Mouse (Mus musculus): ENCODE results near the gene Ccdc12. TPM values are rescaled to one million over a fixed set of nuclear protein-coding genes. Genes with fewer than 3 reads are reported as not detected.
A peak's percentile ranks its signal among the peaks of the same experiment; 100 is the strongest.

Ccdc12 gene
- polyA plus RNA-seq, 1 experiment from 2014 or later, result 106 TPM

DNA sequence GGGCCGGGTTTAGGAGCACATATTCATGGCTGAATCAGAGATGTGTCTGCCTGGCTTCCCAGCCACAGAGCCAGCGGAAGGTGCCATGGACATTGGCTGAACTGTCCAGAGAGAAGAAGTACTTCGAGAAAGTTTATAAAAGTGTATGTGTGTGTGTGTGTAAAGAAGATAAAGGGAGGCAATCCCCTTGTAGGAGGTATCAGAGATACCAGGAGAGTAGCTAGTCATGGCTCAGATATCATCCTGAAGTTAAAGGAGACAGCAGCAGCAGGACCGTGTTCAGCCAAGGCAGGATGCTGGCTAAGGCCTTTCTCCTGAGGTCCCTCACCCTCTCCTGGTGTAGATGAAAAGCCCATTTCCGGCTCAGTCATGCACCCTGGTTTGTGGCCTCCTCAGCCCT, 95.1 kb downstream of the Ccdc12 start:
- no peak for DNase-seq
- 90% methylated on average over 5 of the region's 5 CpGs for WGBS
- no peak overlapping the region for H3K4me2 ChIP-seq (ENCODE audit: low read length)
- H3K4me3 ChIP-seq (replicated peaks; ENCODE audit: low read depth, low read length), result no peak overlapping the region
- no peaks in the 10 kb centered on the region for H3K9me3 ChIP-seq (ENCODE audit: control insufficient read depth, low read length)
- no peaks in the 10 kb centered on the region for H3K27me3 ChIP-seq (ENCODE audit: control insufficient read depth, insufficient read depth, low read length)
- no peak overlapping the region for H3K9ac ChIP-seq (replicated peaks; ENCODE audit: low read length)
- no peak for ATAC-seq (ENCODE audit: low FRiP score, low TSS enrichment)
- H3K36me3 ChIP-seq (ENCODE audit: control insufficient read depth, insufficient read depth, low read length), result no peaks in the 10 kb centered on the region
- no peaks in the 10 kb centered on the region for H3K4me1 ChIP-seq (ENCODE audit: control insufficient read depth, insufficient read depth, low read length)
- H3K27ac ChIP-seq (replicated peaks; ENCODE audit: low read depth, low read length), result no peak overlapping the region

GRCm38 (mm10) chr9:110752917-110753435, 96.7 kb downstream of the Ccdc12 start:
- WGBS, result 66% methylated on average over 4 of the region's 4 CpGs
- no peaks in the 10 kb centered on the region for H3K9me3 ChIP-seq (ENCODE audit: control insufficient read depth, low read length)
- H3K4me1 ChIP-seq (ENCODE audit: control insufficient read depth, insufficient read depth, low read length), result no peaks in the 10 kb centered on the region
- H3K27ac ChIP-seq (replicated peaks; ENCODE audit: low read depth, low read length), result no peak overlapping the region
- DNase-seq (no peak), ATAC-seq (ENCODE audit: low FRiP score, low TSS enrichment) (no peak)
- no peak overlapping the region for H3K4me3 ChIP-seq (replicated peaks; ENCODE audit: low read depth, low read length)
- H3K27me3 ChIP-seq (ENCODE audit: control insufficient read depth, insufficient read depth, low read length), result no peaks in the 10 kb centered on the region
- no peak overlapping the region for H3K4me2 ChIP-seq (ENCODE audit: low read length)
- H3K9ac ChIP-seq (replicated peaks; ENCODE audit: low read length), result no peak overlapping the region
- no peaks in the 10 kb centered on the region for H3K36me3 ChIP-seq (ENCODE audit: control insufficient read depth, insufficient read depth, low read length)

DNA sequence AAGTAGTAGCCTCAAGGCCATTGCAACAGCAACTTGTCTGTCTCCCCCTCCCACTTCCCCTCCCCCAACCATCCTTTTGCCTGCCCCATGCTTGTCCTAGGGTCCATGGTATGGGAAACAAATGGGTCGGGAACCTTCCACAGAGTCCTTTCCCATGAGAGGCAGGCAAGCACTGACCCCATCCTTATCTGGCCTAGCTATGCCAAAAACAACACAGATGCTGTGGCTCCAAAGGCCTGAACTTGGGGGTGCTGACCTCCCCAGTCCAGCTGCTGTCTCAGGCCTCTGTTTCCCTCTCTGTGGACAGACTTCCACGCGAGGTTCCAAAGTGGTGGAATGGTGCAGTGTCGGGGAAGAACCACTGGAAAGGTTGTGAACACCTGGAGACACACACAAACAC, 97.5 kb downstream of the Ccdc12 start:
- Histone ChIP-seq H3K36me3 (ENCODE audit: control insufficient read depth, insufficient read depth, low read length) (no peaks in the 10 kb centered on the region), H3K27me3 (ENCODE audit: control insufficient read depth, insufficient read depth, low read length) (no peaks in the 10 kb centered on the region), H3K4me2 (ENCODE audit: low read length) (no peak overlapping the region), H3K9ac (replicated peaks; ENCODE audit: low read length) (no peak overlapping the region), H3K9me3 (ENCODE audit: control insufficient read depth, low read length) (no peaks in the 10 kb centered on the region), H3K27ac (replicated peaks; ENCODE audit: low read depth, low read length) (no peak overlapping the region), H3K4me1 (ENCODE audit: control insufficient read depth, insufficient read depth, low read length) (no peaks in the 10 kb centered on the region), H3K4me3 (replicated peaks; ENCODE audit: low read depth, low read length) (no peak overlapping the region)
- WGBS, result 85% methylated on average over 4 of the region's 4 CpGs
- ATAC-seq (ENCODE audit: low FRiP score, low TSS enrichment) (no peak), DNase-seq (no peak)

DNA sequence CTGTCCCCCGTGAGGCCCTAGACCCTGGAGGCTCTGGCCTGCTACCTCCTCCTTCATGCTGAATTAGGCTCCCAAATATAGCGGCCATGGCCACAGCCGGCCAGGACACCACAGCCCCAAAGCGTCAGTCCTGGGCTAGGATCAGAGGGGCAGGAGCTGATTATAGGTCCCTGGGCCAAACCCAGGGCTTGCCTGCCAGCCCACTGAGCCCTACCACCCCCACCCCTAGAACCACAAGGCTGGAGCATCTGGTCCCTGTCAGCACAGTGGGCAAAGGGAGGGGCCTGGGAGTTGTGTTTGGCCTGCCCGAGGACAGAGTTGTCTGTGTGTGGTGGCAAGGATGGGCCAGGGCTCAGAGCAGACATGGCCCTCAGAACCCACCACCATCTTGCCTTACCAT, 101.5 kb downstream of the Ccdc12 start:
- DNase-seq (no peak), ATAC-seq (ENCODE audit: low FRiP score, low TSS enrichment) (no peak)
- Histone ChIP-seq H3K4me1 (ENCODE audit: control insufficient read depth, insufficient read depth, low read length) (no peaks in the 10 kb centered on the region), H3K9ac (replicated peaks; ENCODE audit: low read length) (no peak overlapping the region), H3K27ac (replicated peaks; ENCODE audit: low read depth, low read length) (no peak overlapping the region), H3K27me3 (ENCODE audit: control insufficient read depth, insufficient read depth, low read length) (no peaks in the 10 kb centered on the region), H3K36me3 (ENCODE audit: control insufficient read depth, insufficient read depth, low read length) (no peaks in the 10 kb centered on the region), H3K4me2 (ENCODE audit: low read length) (no peak overlapping the region), H3K4me3 (replicated peaks; ENCODE audit: low read depth, low read length) (no peak overlapping the region), H3K9me3 (ENCODE audit: control insufficient read depth, low read length) (no peaks in the 10 kb centered on the region)
- WGBS, result 84% methylated on average over 5 of the region's 5 CpGs

DNA sequence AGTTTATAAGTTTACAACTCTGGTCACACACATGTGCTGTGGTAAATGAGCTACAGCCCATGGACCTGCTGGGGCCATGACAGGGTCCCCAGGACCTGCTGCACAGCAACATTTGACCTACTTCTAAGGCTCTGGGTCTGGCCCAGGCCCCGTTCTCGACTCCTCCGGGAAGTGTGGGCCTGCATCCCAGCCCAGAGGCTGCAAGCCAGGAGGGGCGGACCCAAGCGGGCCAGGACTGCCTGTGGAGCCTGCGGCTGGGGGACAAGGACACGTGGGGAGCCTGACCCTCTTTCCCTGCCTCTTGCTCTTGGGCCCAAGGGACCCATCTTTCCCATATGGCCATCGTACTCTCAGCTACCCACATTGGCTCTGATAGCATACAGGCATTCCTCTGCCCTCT, 102.3 kb downstream of the Ccdc12 start:
- Histone ChIP-seq H3K36me3 (ENCODE audit: control insufficient read depth, insufficient read depth, low read length) (no peaks in the 10 kb centered on the region), H3K4me1 (ENCODE audit: control insufficient read depth, insufficient read depth, low read length) (no peaks in the 10 kb centered on the region), H3K4me2 (ENCODE audit: low read length) (no peak overlapping the region), H3K9ac (replicated peaks; ENCODE audit: low read length) (no peak overlapping the region), H3K27me3 (ENCODE audit: control insufficient read depth, insufficient read depth, low read length) (no peaks in the 10 kb centered on the region), H3K9me3 (ENCODE audit: control insufficient read depth, low read length) (no peaks in the 10 kb centered on the region), H3K4me3 (replicated peaks; ENCODE audit: low read depth, low read length) (no peak overlapping the region), H3K27ac (replicated peaks; ENCODE audit: low read depth, low read length) (no peak overlapping the region)
- ATAC-seq (ENCODE audit: low FRiP score, low TSS enrichment), result no peak
- WGBS, result 73% methylated on average over 8 of the region's 8 CpGs
- no peak for DNase-seq

DNA sequence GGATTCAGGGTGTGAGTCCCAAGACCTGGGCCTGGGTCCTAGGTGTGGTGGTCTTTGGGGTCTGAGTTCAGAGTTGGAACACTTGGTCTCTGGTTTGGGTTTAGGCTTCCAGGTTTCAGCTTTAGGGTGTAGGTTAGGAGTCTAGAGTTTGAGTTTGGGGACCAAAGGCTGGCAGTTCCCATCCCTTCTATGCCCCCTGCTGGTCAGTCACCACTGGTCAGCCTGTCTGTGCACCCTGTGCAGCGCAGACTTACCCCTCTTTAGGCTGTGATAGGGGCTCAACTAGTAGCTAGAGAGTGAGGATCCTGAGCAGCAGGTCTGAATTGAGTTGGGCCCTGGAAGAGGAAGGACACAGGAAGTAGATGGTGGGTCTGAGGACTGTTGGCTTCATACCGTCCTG, 103.0 kb downstream of the Ccdc12 start:
- Histone ChIP-seq H3K9me3 (ENCODE audit: control insufficient read depth, low read length) (no peaks in the 10 kb centered on the region), H3K4me3 (replicated peaks; ENCODE audit: low read depth, low read length) (no peak overlapping the region), H3K9ac (replicated peaks; ENCODE audit: low read length) (no peak overlapping the region), H3K36me3 (ENCODE audit: control insufficient read depth, insufficient read depth, low read length) (no peaks in the 10 kb centered on the region), H3K27ac (replicated peaks; ENCODE audit: low read depth, low read length) (no peak overlapping the region), H3K4me1 (ENCODE audit: control insufficient read depth, insufficient read depth, low read length) (no peaks in the 10 kb centered on the region), H3K27me3 (ENCODE audit: control insufficient read depth, insufficient read depth, low read length) (no peaks in the 10 kb centered on the region), H3K4me2 (ENCODE audit: low read length) (no peak overlapping the region)
- 64% methylated on average over 2 of the region's 2 CpGs for WGBS
- DNase-seq (peak; percentile 57), ATAC-seq (ENCODE audit: low FRiP score, low TSS enrichment) (no peak)

DNA sequence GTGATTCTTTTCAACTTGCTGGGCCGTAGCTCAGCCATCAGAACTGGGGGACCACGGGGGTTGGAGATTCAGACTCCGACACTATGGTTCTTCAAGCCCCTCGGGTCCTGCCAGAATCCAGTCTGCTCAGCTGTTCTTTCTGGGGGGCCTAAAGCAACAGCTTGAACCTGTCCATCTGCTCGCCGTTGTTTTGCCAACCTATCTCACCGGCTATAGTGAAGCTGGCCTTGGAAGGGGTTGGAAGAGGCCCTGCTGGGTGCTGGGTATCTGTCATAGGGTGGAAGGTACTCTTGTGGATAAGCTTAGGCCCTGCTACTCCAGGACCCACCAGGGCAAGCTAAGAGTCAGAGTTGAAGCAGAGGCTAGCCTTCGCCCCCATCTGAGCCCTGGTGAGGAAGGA, 104.6 kb downstream of the Ccdc12 start:
- Histone ChIP-seq H3K4me2 (ENCODE audit: low read length) (no peak overlapping the region), H3K9me3 (ENCODE audit: control insufficient read depth, low read length) (no peaks in the 10 kb centered on the region), H3K4me1 (ENCODE audit: control insufficient read depth, insufficient read depth, low read length) (no peaks in the 10 kb centered on the region), H3K27ac (replicated peaks; ENCODE audit: low read depth, low read length) (no peak overlapping the region), H3K27me3 (ENCODE audit: control insufficient read depth, insufficient read depth, low read length) (no peaks in the 10 kb centered on the region), H3K36me3 (ENCODE audit: control insufficient read depth, insufficient read depth, low read length) (no peaks in the 10 kb centered on the region), H3K4me3 (replicated peaks; ENCODE audit: low read depth, low read length) (no peak overlapping the region), H3K9ac (replicated peaks; ENCODE audit: low read length) (no peak overlapping the region)
- DNase-seq (no peak), ATAC-seq (ENCODE audit: low FRiP score, low TSS enrichment) (no peak)
- WGBS, result 85% methylated on average over 8 of the region's 8 CpGs

Small RNA genes lying within 50 kb of the gene (microRNA-seq; reads per million reads assigned to microRNA genes)
- not detected for gene Mir8107

Other genes starting within 250 kb of the Ccdc12 start
- gene Ptpn23, start 248.3 kb upstream of the Ccdc12 start, polyA plus RNA-seq (2014; fragmentation: Nextera tagmentation; extraction: Ambion mirVana), result 22.1 and 22.4 TPM in 2 replicates
- gene Ngp, start 236.8 kb upstream of the Ccdc12 start, polyA plus RNA-seq (2014; fragmentation: Nextera tagmentation; extraction: Ambion mirVana), result 0.34 TPM in 1 of 2 replicates, not detected in the other
- gene Klhl18, start 179.8 kb upstream of the Ccdc12 start, polyA plus RNA-seq (2014; fragmentation: Nextera tagmentation; extraction: Ambion mirVana), result 18.7 and 20.4 TPM in 2 replicates
- gene Kif9, start 179.5 kb upstream of the Ccdc12 start, polyA plus RNA-seq (2014; fragmentation: Nextera tagmentation; extraction: Ambion mirVana), result 2.4 and 3.4 TPM in 2 replicates
- gene Setd2, start 123.9 kb upstream of the Ccdc12 start, polyA plus RNA-seq (2014; fragmentation: Nextera tagmentation; extraction: Ambion mirVana), result 49.8 and 58.1 TPM in 2 replicates
- gene Nradd, start 32.1 kb upstream of the Ccdc12 start, polyA plus RNA-seq (2014; fragmentation: Nextera tagmentation; extraction: Ambion mirVana), result 22.2 and 33.7 TPM in 2 replicates
- gene Nbeal2, start 2.3 kb upstream of the Ccdc12 start, polyA plus RNA-seq (2014; fragmentation: Nextera tagmentation; extraction: Ambion mirVana), result 3.6 and 5.3 TPM in 2 replicates
- 0.25 TPM in 1 of 2 replicates, not detected in the other for gene Myl3, start 85.4 kb downstream of the Ccdc12 start, polyA plus RNA-seq (2014; fragmentation: Nextera tagmentation; extraction: Ambion mirVana)
- gene Pth1r, start 90.6 kb downstream of the Ccdc12 start, polyA plus RNA-seq (2014; fragmentation: Nextera tagmentation; extraction: Ambion mirVana), result 5.8 and 9.3 TPM in 2 replicates
- gene Prss42, start 141.7 kb downstream of the Ccdc12 start, polyA plus RNA-seq (2014; fragmentation: Nextera tagmentation; extraction: Ambion mirVana), result not detected in 2 replicates
- gene Prss44, start 157.5 kb downstream of the Ccdc12 start, polyA plus RNA-seq (2014; fragmentation: Nextera tagmentation; extraction: Ambion mirVana), result not detected in 2 replicates
- gene Prss43, start 170.2 kb downstream of the Ccdc12 start, polyA plus RNA-seq (2014; fragmentation: Nextera tagmentation; extraction: Ambion mirVana), result not detected in 2 replicates
- not detected in 2 replicates for gene Prss45, start 178.1 kb downstream of the Ccdc12 start, polyA plus RNA-seq (2014; fragmentation: Nextera tagmentation; extraction: Ambion mirVana)
- not detected in 2 replicates for gene Prss46, start 188.0 kb downstream of the Ccdc12 start, polyA plus RNA-seq (2014; fragmentation: Nextera tagmentation; extraction: Ambion mirVana)
- gene Prss50, start 201.5 kb downstream of the Ccdc12 start, polyA plus RNA-seq (2014; fragmentation: Nextera tagmentation; extraction: Ambion mirVana), result 0.24 and 0.34 TPM in 2 replicates
- 0.50 and 0.72 TPM in 2 replicates for gene Als2cl, start 223.4 kb downstream of the Ccdc12 start, polyA plus RNA-seq (2014; fragmentation: Nextera tagmentation; extraction: Ambion mirVana)
- 0.75 and 1.5 TPM in 2 replicates for gene Tmie, start 223.6 kb downstream of the Ccdc12 start, polyA plus RNA-seq (2014; fragmentation: Nextera tagmentation; extraction: Ambion mirVana)

Measured in midbrain, embryonic 14.5 days (tissue).